Mouse (Mus musculus) E14TG2a.4 (cell line): ENCODE measurements at regions not wholly inside any gene's neighbourhood (a gene's known extent, or its start where the extent isn't known, plus 50 kb on each side); places are given as distances from the start of the nearest gene placed in this dataset.

Experiments used
- CTCF ChIP-seq: conservative IDR thresholded peaks from 2 replicates; pipeline ENCODE4 v1.5.1; 2014; ENCODE audit warnings: low read length
- NANOG ChIP-seq: IDR thresholded peaks from 2 replicates; pipeline ENCODE4 v1.6.1; 2014; ENCODE audit warnings: borderline replicate concordance, low read length, mixed read lengths

GRCm38 (mm10) chr15:67725239-67725638 is 1224.5 kb upstream of the Lrrc6 start:
- TF ChIP-seq CTCF, result no peak
- TF ChIP-seq NANOG, result no peak
